Mouse (Mus musculus) retina, embryonic 14.5 days (tissue): ENCODE results near the gene Smu1.
"Not testable (repeated sequence)": the region's sequence is repeated elsewhere in the genome, so short reads cannot be mapped to it uniquely, and the experiment has no call there.

ENCODE experiments used
- DNase-seq: peaks from one replicate; pipeline ENCODE4 v3.0.0-alpha.2; 2015; ENCODE audit warnings: low spot score

The Smu1 gene

DNA sequence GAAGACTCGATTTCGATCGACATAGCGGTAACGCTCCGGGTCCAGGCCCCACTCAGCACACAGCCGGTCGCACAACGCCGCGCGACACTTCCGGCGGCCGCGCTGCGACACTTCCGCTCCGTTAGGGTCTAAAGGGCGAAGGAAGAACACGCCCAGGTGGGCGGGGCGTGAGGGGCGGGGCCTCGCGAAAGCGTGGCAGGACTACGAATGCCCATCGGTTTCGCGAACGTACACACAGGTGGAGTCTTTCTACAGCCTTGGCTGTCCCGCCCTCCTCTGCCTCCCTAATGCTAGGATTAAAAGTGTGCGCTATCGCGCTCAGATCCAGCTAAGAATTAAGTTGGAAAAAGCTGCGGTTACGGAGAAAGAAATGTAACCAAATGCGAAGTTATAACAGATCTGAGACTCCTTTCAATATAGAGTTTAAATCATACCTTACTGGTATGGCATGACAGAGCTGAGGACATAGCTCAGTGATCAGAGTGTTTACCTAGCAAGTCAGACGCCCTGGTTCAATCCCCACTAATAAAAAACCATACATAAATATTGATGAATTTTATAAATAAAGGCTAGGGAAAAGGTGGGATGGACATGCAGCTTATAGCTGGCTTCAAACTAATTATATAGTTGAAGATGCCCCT is at the start of gene Smu1:
Smu1 (minus strand) TSS at position 144 of the 641 bp plus-strand sequence.
- DNase-seq, result peak; percentile 98

DNA sequence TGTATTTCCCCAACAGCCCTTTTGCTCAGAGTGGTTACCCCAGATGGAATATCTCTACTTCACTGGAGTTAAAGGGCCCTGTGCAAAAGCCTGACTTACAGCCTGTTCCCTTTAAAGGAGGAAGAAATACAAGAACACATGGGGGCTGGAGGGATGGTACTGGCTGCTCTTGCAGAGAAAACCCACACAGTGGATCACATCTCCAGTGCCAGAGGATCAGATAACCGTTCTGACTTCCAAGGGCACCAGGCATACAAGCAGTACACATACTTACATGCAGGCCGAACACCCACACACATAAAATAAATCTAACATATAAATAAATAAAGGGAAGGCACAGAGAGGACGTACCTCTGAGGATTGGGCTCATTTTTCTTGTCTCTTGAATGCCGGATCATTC is 49.7 kb upstream of the Smu1 start:
- DNase-seq, result no peak

- DNase-seq, result no peak
These were observed 47.7 kb upstream of the Smu1 start for GRCm38 (mm10) chr4:40805401-40805800.

GRCm38 (mm10) chr4:40802787-40803186 is 45.1 kb upstream of the Smu1 start:
- no peak for DNase-seq

GRCm38 (mm10) chr4:40801908-40802307 is 44.2 kb upstream of the Smu1 start:
- DNase-seq, result no peak

DNA sequence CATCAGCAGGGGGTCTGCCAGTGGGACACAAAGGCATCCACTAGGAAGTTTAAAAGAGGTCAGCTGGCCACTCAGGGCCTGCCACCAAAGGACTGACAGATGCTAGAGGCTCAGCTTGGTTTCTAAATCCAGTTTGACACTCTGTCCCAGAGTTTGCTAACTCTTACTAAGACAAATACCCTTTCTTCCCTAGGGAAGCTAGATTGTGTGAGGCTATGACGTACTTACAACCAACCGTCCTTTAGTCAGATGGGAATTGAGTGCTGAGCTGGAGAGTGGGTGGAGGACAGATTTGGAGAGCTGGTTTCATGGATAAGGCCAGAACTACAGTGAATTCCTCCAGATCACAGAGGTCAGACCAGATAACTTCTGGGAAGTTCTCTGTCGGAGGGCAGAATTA is 43.1 kb upstream of the Smu1 start:
- DNase-seq, result peak; percentile 14

DNA sequence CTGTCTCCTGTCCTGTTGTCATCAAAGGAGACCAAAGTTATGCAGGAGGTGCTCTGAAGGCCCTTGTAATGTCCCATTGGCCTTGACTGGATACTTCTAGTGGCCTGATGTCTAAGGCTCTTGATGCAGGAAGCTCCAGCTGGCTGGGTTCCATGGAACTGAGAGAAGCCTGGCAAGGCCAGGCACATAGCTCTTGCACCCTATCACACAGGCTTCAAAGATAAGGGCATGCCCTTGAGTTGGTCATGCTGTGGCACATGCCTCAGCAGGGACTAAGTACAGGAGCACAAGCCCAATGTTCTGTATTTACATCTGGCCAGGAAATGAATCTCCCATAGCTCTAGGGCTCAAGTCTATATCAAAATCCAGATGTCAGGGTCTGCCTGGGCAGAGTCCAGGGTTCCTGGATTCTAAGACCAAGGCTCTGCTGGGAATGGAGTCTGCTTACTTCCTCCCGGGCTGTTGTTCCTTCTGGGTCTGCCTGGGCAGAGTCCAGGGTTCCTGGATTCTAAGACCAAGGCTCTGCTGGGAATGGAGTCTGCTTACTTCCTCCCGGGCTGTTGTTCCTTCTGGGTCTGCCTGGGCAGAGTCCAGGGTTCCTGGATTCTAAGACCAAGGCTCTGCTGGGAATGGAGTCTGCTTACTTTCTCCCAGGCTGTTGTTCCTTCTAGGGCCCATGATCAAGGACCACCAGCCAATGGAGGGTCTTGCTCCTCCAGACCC is 41.3 kb upstream of the Smu1 start:
- DNase-seq, result not testable (repeated sequence)

- DNase-seq, result no peak
These were observed 38.0 kb upstream of the Smu1 start for GRCm38 (mm10) chr4:40795761-40796160.

GRCm38 (mm10) chr4:40794320-40794719 is 36.6 kb upstream of the Smu1 start:
- DNase-seq, result no peak

GRCm38 (mm10) chr4:40791176-40791575 is 33.5 kb upstream of the Smu1 start:
- DNase-seq, result no peak

GRCm38 (mm10) chr4:40786578-40786977 is 28.9 kb upstream of the Smu1 start:
- no peak for DNase-seq

GRCm38 (mm10) chr4:40785620-40786166 is 28.0 kb upstream of the Smu1 start:
- no peak for DNase-seq

DNA sequence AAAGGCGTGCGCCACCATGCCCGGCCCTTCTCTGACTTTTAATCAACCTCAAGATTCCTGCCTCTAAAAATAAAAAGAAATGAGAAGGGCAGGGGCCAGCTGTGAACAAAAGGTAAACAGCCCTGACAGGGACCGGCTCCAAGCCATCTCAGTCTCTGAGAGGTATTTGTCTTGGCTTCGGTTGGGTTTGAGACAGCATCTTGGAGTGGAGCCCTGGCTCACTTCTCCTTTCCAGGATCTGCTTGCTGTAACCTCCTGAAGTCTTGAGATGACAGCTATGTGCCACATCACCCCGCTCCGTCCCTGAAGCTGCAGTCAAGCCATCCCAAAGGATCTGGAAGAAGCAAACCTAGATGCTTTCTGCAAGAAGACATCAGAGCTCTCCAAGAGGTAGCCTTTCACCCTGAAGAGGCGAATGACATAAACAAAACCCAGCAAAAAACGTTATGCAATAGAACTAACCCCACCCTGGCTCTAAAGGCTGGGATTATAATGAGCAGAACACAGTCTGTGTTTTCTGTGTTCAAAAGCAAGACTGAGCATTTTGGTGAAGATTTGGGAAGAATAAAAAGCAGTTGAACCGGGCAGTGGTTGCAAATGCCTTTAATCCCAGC is 26.9 kb upstream of the Smu1 start:
- DNase-seq, result no peak

GRCm38 (mm10) chr4:40783049-40783448 is 25.3 kb upstream of the Smu1 start:
- DNase-seq, result no peak

DNA sequence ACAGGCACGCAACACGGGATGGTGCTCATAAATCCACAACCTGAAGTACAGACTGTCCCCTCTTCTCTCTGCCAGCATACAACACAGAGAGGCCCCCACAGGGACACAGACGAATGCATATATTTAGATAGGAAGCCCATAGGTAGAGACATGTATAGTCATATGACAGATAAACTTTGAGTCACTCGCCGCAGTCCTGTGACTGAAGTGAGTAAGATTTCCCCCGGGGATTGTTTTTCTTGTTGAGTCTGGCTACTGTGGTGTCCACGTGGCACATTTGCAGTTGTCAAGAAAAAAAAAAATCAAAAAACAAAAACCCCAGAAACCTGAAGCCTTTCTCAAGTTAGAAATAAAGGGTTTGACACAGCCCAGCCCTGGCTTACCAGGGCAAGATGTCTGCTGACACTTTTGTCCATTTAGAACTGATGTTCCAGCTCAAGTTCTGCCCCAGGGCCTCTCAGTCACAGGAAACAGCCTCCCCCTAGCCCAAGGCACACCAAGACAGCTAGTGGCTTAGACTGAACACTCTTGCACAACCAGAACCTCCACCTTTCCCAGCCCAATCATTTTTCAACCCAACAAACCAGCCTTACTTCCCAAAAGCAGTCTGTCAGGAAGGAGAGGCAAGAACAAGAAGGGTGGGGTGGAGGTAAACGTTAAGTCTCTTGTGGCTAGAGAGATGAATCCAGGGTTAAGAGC is 24.2 kb upstream of the Smu1 start:
- DNase-seq, result no peak

- DNase-seq, result no peak
These were observed 23.4 kb upstream of the Smu1 start for GRCm38 (mm10) chr4:40781143-40781542.

- peak; percentile 18 for DNase-seq
These were observed 20.9 kb upstream of the Smu1 start for GRCm38 (mm10) chr4:40778656-40779055.

DNA sequence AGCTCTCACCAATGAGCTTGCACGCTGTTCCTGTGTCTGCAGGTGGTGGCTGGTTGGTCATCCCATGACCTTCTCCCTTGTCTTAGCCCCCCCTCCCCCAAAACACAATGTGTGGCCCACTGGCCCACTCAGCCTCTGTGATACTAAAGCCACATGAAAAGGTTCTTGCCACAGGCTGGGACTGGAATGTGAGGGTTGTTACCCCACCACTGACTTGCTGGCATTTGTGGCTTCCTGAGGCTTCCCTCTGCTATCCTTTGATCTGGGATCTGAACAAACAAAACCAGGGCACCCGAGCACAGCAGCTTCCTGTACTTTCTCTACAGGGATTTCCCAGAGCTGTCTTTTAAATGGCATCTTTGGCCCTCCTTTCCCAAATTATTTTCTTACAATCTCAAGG is 19.4 kb upstream of the Smu1 start:
- no peak for DNase-seq

GRCm38 (mm10) chr4:40776416-40776815 is 18.7 kb upstream of the Smu1 start:
- DNase-seq, result no peak

DNA sequence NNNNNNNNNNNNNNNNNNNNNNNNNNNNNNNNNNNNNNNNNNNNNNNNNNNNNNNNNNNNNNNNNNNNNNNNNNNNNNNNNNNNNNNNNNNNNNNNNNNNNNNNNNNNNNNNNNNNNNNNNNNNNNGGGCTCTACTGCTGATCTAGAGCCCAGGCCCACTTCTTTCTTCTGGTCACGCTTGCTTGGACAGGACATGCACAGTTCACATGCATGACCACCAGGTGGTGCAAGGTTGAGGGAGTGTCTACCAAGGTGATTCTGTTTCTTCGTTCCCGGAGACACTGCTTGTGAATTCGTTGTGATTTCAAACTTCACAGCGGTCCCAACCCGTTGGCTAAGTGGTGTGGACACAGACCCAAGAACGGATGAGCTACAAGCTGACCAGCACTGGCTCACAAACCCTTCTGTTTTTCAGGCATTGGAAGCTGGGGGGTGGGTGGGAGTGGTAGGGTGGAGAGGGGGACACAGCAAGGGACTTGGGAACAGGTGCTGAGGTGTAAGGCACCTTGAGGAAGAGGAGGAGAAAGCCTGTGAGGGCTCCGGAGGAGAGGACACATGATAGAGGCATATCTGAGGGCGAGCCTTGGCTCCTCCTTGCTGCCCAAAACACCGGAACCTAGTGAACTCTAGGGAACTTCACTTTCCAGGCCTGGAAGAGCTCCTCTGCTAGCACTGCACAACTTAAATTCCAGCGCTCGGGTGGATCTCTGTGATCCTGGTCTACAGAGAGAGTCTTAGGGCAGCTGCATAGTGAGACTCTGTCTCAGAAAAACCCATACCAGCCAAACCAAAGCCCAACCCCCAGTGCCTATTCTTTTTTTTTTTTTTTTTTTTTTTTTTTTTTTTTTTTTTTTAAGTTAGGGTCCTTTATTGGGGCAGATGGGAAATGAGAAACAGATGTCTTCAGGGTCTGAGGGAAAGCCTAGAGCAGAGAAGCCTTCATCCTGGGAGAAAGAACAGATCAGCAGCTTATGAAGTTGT is 16.8 kb upstream of the Smu1 start:
- peak; percentile 84 for DNase-seq

DNA sequence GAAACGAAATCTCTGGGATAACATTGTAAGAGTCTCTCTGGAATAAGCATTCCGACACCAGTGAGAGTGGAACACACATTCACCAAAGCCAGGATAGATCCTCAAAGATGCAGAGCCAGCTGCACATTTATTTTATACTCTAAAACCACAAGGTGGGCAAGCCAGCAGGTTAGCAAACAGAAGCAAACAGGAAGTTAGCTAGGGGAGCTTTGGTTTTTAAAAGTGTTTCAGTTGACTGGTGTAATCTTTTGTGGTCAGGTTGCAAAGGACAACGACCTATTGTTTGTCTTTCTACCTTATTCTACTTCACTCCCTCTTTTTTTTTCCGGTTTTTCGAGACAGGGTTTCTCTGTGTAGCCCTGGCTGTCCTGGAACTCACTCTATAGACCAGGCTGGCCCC is 2.2 kb upstream of the Smu1 start:
- DNase-seq, result no peak
